Mouse (Mus musculus): ENCODE measurements around the gene Olfr1383.
"Not testable (repeated sequence)": the region's sequence is repeated elsewhere in the genome, so short reads cannot be mapped to it uniquely, and the experiment has no call there.

The Olfr1383 gene

GRCm38 (mm10) chr11:49519348-49519747 is at the start of gene Olfr1383:
TSS of gene Olfr1383 (plus strand) at chr11:49519648.
- no peak for DNase-seq (ENCODE audit: extremely low read depth, insufficient read length, low spot score)

DNA sequence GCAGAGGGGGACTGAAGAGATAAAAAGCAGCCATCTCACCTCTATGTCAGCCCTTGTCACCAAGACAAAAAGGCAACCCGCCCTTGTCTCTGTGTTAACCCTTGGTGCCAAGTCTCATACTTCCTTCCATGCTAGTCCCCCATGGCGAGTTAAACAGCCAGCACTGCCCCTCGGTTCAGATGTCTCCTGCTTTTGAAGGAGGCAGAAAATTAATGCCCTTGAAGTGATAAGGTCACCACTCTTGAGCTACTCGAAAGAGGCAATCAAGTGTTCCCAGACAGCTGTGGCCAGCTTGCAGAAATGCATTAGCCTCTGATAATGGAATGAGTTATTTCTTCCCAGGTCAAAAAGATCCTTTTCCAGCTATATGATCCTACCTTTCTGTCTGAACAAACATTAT is 33.5 kb upstream of the Olfr1383 start:
- no peak for DNase-seq (ENCODE audit: extremely low read depth, insufficient read length, low spot score)

DNA sequence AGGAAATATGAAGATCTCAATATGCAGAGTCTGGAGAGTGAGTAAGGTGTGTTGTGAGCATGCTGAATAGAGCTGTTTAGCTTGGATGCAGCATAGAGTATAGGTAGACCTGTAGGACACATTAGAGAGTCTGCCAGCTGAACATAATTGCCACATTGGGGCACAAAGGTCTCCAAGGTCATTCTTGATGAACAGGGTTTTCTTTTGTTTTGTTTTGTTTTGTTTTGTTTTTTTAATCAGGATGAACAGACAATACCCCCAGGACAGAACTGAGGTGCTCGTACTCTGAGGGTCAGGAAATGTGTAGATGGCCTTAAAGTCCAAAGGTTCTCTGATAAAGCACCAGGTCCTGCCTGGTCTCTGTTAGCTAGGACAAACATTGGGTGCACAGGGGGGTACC is 30.7 kb upstream of the Olfr1383 start, which contains the start of gene Olfr1385:
Olfr1385 (plus strand) TSS at position 301 of the 400 bp plus-strand sequence.
- DNase-seq (ENCODE audit: extremely low read depth, insufficient read length, low spot score), result not testable (repeated sequence)

GRCm38 (mm10) chr11:49518086-49518485 is 1.4 kb upstream of the Olfr1383 start:
- DNase-seq (ENCODE audit: extremely low read depth, insufficient read length, low spot score), result no peak

DNA sequence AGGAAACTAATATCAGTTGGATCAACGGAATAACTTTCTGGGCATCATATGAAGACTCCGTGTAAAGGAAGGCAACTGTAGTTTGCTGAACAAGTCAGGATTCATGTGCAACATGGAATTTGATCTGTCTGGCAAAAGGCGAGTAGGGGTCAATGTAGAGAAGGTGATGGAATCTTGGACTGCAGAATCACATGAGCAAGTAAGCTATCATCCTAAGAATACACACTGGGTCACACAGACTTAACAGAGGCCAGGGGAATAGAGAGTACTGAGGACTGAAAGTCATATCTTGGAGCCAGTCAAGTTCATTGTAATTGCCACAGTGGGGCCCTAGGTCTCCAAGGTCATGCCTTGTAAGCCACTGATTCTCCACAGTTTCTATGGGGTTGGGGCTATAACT is 8.5 kb downstream of the Olfr1383 start, which contains the start of gene Olfr1382:
Olfr1382 (plus strand) TSS at position 301 of the 400 bp plus-strand sequence.
- no peak for DNase-seq (ENCODE audit: extremely low read depth, insufficient read length, low spot score)

DNA sequence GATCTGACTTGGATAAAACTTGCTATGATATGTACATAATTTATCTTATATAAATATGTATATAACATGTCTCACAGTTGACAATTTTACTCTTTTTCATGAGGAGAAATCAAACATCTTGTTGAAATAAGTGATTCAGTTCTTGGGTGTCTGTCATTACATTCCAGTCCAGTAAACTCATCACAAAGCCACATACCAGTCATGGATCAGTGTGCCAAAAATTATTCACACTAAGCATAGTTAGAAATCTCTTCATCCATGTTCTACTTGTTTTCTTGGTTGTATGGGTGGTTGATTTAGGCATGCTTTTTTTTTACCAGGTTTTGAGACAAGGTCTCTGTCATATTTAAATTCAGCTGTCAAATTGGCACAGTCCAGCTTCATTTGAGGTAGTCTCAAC is 13.3 kb downstream of the Olfr1383 start:
- DNase-seq (ENCODE audit: extremely low read depth, insufficient read length, low spot score), result peak; percentile 33

GRCm38 (mm10) chr11:49536631-49537030 is 17.2 kb downstream of the Olfr1383 start:
- DNase-seq (ENCODE audit: extremely low read depth, insufficient read length, low spot score), result peak; percentile 5

- DNase-seq (ENCODE audit: extremely low read depth, insufficient read length, low spot score), result not testable (repeated sequence)
These were observed 23.7 kb downstream of the Olfr1383 start, which contains the start of gene Olfr1381 for GRCm38 (mm10) chr11:49543149-49543548. TSS of gene Olfr1381 (plus strand) at chr11:49543449.

DNA sequence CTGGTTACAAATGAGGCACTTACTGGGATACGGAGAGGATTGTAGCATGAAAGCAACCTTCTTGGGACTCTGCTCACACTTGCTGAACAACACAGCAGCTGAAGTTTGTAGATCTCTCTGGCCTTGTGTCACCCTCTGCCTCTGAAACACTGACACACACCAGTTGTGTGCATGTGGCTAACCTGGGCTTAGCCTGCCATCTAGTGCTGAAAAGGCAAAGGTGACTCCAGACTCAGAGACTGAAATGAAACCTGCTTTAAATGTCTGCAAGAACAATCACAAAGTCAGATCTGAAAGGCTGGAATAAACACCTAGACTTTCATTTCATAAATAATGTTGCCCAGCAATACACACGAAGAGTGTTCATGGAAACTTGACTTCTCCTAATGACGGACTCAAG is 34.6 kb downstream of the Olfr1383 start:
- DNase-seq (ENCODE audit: extremely low read depth, insufficient read length, low spot score), result not testable (repeated sequence)

DNA sequence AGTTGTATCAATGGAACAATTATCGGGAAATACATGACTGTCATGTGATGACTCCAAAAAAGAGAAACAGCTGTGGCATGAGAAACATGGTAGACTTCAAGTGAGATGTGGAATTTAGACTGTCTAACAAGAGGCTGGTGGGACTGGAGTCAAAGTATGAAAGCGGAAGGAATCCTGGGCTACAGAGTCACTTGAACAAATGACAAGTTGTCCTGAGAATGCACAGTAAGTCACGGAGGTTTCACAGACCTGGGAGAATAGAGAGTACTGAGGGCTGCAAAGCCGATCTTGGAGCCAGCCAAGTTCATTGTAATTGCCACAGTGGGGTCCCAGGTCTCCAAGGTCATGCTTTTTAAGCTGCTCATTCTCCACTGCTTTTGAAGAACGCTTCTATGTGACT is 37.1 kb downstream of the Olfr1383 start, which contains the start of gene Olfr1380:
Olfr1380 (plus strand) TSS at position 301 of the 400 bp plus-strand sequence.
- DNase-seq (ENCODE audit: extremely low read depth, insufficient read length, low spot score), result not testable (repeated sequence)

DNA sequence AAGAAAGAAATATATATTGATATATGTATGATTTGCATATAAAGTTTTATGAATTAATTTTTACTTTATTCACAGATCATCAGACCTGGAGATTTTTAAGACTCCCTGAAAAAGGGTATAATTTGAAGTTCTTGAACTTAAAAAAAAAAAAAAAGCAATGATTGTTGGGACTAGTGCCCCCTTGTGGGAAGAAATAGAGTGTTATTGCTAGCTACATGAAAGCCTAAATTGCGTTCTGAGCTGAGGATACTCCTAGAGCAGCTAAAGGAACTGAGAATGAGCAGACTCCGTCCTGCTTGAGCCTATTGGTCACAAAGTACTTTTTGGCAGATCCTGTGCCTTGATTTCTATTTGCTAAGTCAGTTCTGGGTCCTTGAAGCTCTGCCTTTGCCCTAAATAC is 55.6 kb downstream of the Olfr1383 start:
- DNase-seq (ENCODE audit: extremely low read depth, insufficient read length, low spot score), result not testable (repeated sequence)
